Mouse (Mus musculus): ENCODE measurements around the gene Hdac4.

GRCm38 (mm10) chr1:91880899-91881298 is 314.6 kb downstream of the Hdac4 start:
- TF ChIP-seq POLR2A (IDR thresholded peaks at IDR 0.05; ENCODE audit: borderline replicate concordance, control insufficient read depth, low read depth, low read length) (no peak), CTCF (IDR thresholded peaks at IDR 0.05; ENCODE audit: control insufficient read depth, insufficient read depth, low read length) (no peak)

Measured in bone marrow, adult 2 months (tissue).